Mouse (Mus musculus): ENCODE data around the gene Siglecf. TPM values are rescaled to one million over a fixed set of nuclear protein-coding genes. Genes with fewer than 3 reads are reported as not detected.
"Not testable (repeated sequence)": the region's sequence is repeated elsewhere in the genome, so short reads cannot be mapped to it uniquely, and the experiment has no call there.

The Siglecf gene
- total RNA-seq (2021) = under 1 TPM in 1 of 2 experiments, not detected in 1; 0.17 TPM
- long read RNA-seq, experiment 1 = 0 reads
- long read RNA-seq, experiment 2, partial matches to known transcripts = 1 of 1 reads
- long read RNA-seq, experiment 2, other reads (novel, unspliced or antisense) = 0 of 1 reads

GRCm38 (mm10) chr7:43351154-43351553, at the start of gene Siglecf:
TSS of gene Siglecf (plus strand) at chr7:43351341.
- DNase-seq (ENCODE audit: low spot score in 2 of 2) = no peak

- no peak for DNase-seq (ENCODE audit: low spot score in 2 of 2)
Measured at GRCm38 (mm10) chr7:43305235-43305634, 45.9 kb upstream of the Siglecf start.

- DNase-seq (ENCODE audit: low spot score in 2 of 2) = no peak
Measured at GRCm38 (mm10) chr7:43309069-43309468, 42.1 kb upstream of the Siglecf start.

- DNase-seq (ENCODE audit: low spot score in 2 of 2) = no peak
Measured at GRCm38 (mm10) chr7:43311632-43312031, 39.5 kb upstream of the Siglecf start.

- DNase-seq (ENCODE audit: low spot score in 2 of 2) = no peak
Measured at GRCm38 (mm10) chr7:43312386-43313012, 38.6 kb upstream of the Siglecf start.

- DNase-seq (ENCODE audit: low spot score in 2 of 2) = peak; percentile 61 to 85
Measured at GRCm38 (mm10) chr7:43313013-43313428, 38.1 kb upstream of the Siglecf start, which contains the start of gene Zfp715. TSS of gene Zfp715 (minus strand) at chr7:43313294.

- no peak for DNase-seq (ENCODE audit: low spot score in 2 of 2)
Measured at GRCm38 (mm10) chr7:43326223-43326780, 24.8 kb upstream of the Siglecf start.

GRCm38 (mm10) chr7:43328101-43328500, 23.0 kb upstream of the Siglecf start:
- DNase-seq (ENCODE audit: low spot score in 2 of 2) = no peak

- DNase-seq (ENCODE audit: low spot score in 2 of 2) = no peak
Measured at GRCm38 (mm10) chr7:43333203-43333602, 17.9 kb upstream of the Siglecf start.

GRCm38 (mm10) chr7:43333899-43334298, 17.2 kb upstream of the Siglecf start:
- no peak for DNase-seq (ENCODE audit: low spot score in 2 of 2)

GRCm38 (mm10) chr7:43340771-43341170, 10.4 kb upstream of the Siglecf start:
- DNase-seq (ENCODE audit: low spot score in 2 of 2) = no peak

GRCm38 (mm10) chr7:43343191-43343590, 8.0 kb upstream of the Siglecf start:
- DNase-seq (ENCODE audit: low spot score in 2 of 2) = no peak

GRCm38 (mm10) chr7:43344020-43344419, 7.1 kb upstream of the Siglecf start:
- no peak for DNase-seq (ENCODE audit: low spot score in 2 of 2)

GRCm38 (mm10) chr7:43344491-43344890, 6.7 kb upstream of the Siglecf start:
- DNase-seq (ENCODE audit: low spot score in 2 of 2) = no peak

GRCm38 (mm10) chr7:43346148-43346547, 5.0 kb upstream of the Siglecf start:
- no peak for DNase-seq (ENCODE audit: low spot score in 2 of 2)

GRCm38 (mm10) chr7:43346571-43346970, 4.6 kb upstream of the Siglecf start:
- DNase-seq (ENCODE audit: low spot score in 2 of 2) = no peak

- DNase-seq (ENCODE audit: low spot score in 2 of 2) = not testable (repeated sequence)
Measured at GRCm38 (mm10) chr7:43349623-43350022, 1.5 kb upstream of the Siglecf start.

GRCm38 (mm10) chr7:43353118-43353517, 2.0 kb downstream of the Siglecf start:
- DNase-seq (ENCODE audit: low spot score in 2 of 2) = no peak

- no peak for DNase-seq (ENCODE audit: low spot score in 2 of 2)
Measured at GRCm38 (mm10) chr7:43353758-43354157, 2.6 kb downstream of the Siglecf start.

- no peak for DNase-seq (ENCODE audit: low spot score in 2 of 2)
Measured at GRCm38 (mm10) chr7:43354893-43355835, 4.0 kb downstream of the Siglecf start.

- DNase-seq (ENCODE audit: low spot score in 2 of 2) = no peak
Measured at GRCm38 (mm10) chr7:43358556-43358955, 7.4 kb downstream of the Siglecf start.

GRCm38 (mm10) chr7:43361442-43361841, 10.3 kb downstream of the Siglecf start:
- no peak for DNase-seq (ENCODE audit: low spot score in 2 of 2)
